Mouse (Mus musculus): ENCODE results near the gene Wt1. TPM values are rescaled to one million over a fixed set of nuclear protein-coding genes. Genes with fewer than 3 reads are reported as not detected.

Wt1 gene
- polyA plus RNA-seq, 1 experiment from 2014 or later, result 3.9 TPM

GRCm38 (mm10) chr2:105139471-105139870 is 13.1 kb downstream of the Wt1 start:
- no peak for ATAC-seq

GRCm38 (mm10) chr2:105141371-105141770 is 15.0 kb downstream of the Wt1 start:
- no peak overlapping the region for H3K4me2 ChIP-seq (replicated peaks; ENCODE audit: low read depth)
- H3K9me3 ChIP-seq (ENCODE audit: control insufficient read depth), result no peaks in the 10 kb centered on the region
- no peak overlapping the region for H3K4me3 ChIP-seq (ENCODE audit: low read depth, low read length)
- 59% methylated on average over 7 of the region's 7 CpGs for WGBS
- no peaks in the 10 kb centered on the region for H3K4me1 ChIP-seq (replicated peaks; ENCODE audit: control insufficient read depth, insufficient read depth, low read length)
- peaks cover 29% of the 10 kb centered on the region for H3K27me3 ChIP-seq (replicated peaks; ENCODE audit: control insufficient read depth, insufficient read depth, low read length)
- H3K27ac ChIP-seq (ENCODE audit: low read depth, low read length), result no peak overlapping the region
- no peak for ATAC-seq
- no peak for TF ChIP-seq CTCF (IDR thresholded peaks at IDR 0.05; ENCODE audit: low read depth)
- H3K36me3 ChIP-seq (ENCODE audit: control insufficient read depth, insufficient read depth), result no peaks in the 10 kb centered on the region
- H3K9ac ChIP-seq (ENCODE audit: low read depth, low read length), result no peak overlapping the region

More at GRCm38 (mm10) chr2:105139471-105139870, 13.1 kb downstream of the Wt1 start:
- Histone ChIP-seq H3K36me3 (ENCODE audit: control insufficient read depth, insufficient read depth) (no peaks in the 10 kb centered on the region), H3K4me3 (ENCODE audit: low read depth, low read length) (no peak overlapping the region), H3K4me1 (replicated peaks; ENCODE audit: control insufficient read depth, insufficient read depth, low read length) (no peaks in the 10 kb centered on the region), H3K9me3 (ENCODE audit: control insufficient read depth) (no peaks in the 10 kb centered on the region), H3K27me3 (replicated peaks; ENCODE audit: control insufficient read depth, insufficient read depth, low read length) (peaks cover 47% of the 10 kb centered on the region), H3K9ac (ENCODE audit: low read depth, low read length) (no peak overlapping the region), H3K27ac (ENCODE audit: low read depth, low read length) (no peak overlapping the region), H3K4me2 (replicated peaks; ENCODE audit: low read depth) (no peak overlapping the region)
- WGBS, result 59% methylated on average over 7 of the region's 7 CpGs
- TF ChIP-seq CTCF (IDR thresholded peaks at IDR 0.05; ENCODE audit: low read depth), result no peak

GRCm38 (mm10) chr2:105143731-105144130 is 17.4 kb downstream of the Wt1 start:
- Histone ChIP-seq H3K9me3 (ENCODE audit: control insufficient read depth) (no peaks in the 10 kb centered on the region), H3K27me3 (replicated peaks; ENCODE audit: control insufficient read depth, insufficient read depth, low read length) (peaks cover 15% of the 10 kb centered on the region; the same call in 1 of the 2 replicates), H3K9ac (ENCODE audit: low read depth, low read length) (no peak overlapping the region), H3K4me3 (ENCODE audit: low read depth, low read length) (no peak overlapping the region), H3K4me1 (replicated peaks; ENCODE audit: control insufficient read depth, insufficient read depth, low read length) (no peaks in the 10 kb centered on the region), H3K4me2 (replicated peaks; ENCODE audit: low read depth) (no peak overlapping the region), H3K36me3 (ENCODE audit: control insufficient read depth, insufficient read depth) (no peaks in the 10 kb centered on the region), H3K27ac (ENCODE audit: low read depth, low read length) (no peak overlapping the region)
- no peak for TF ChIP-seq CTCF (IDR thresholded peaks at IDR 0.05; ENCODE audit: low read depth)
- 94% methylated on average over 14 of the region's 14 CpGs for WGBS
- ATAC-seq, result no peak

- H3K4me1 ChIP-seq (replicated peaks; ENCODE audit: control insufficient read depth, insufficient read depth, low read length), result no peaks in the 10 kb centered on the region
- H3K27ac ChIP-seq (ENCODE audit: low read depth, low read length), result no peak overlapping the region
- H3K9ac ChIP-seq (ENCODE audit: low read depth, low read length), result no peak overlapping the region
- no peak overlapping the region for H3K4me2 ChIP-seq (replicated peaks; ENCODE audit: low read depth)
- H3K36me3 ChIP-seq (ENCODE audit: control insufficient read depth, insufficient read depth), result no peaks in the 10 kb centered on the region
- TF ChIP-seq CTCF (IDR thresholded peaks at IDR 0.05; ENCODE audit: low read depth), result no peak
- H3K27me3 ChIP-seq (replicated peaks; ENCODE audit: control insufficient read depth, insufficient read depth, low read length), result no peaks in the 10 kb centered on the region
- WGBS, result 89% methylated on average over 5 of the region's 5 CpGs
- H3K9me3 ChIP-seq (ENCODE audit: control insufficient read depth), result no peaks in the 10 kb centered on the region
- H3K4me3 ChIP-seq (ENCODE audit: low read depth, low read length), result no peak overlapping the region
- no peak for ATAC-seq
Observed at GRCm38 (mm10) chr2:105151544-105151943, 25.2 kb downstream of the Wt1 start.

GRCm38 (mm10) chr2:105153046-105153445 is 26.7 kb downstream of the Wt1 start:
- no peak for ATAC-seq
- Histone ChIP-seq H3K27me3 (replicated peaks; ENCODE audit: control insufficient read depth, insufficient read depth, low read length) (no peaks in the 10 kb centered on the region), H3K4me1 (replicated peaks; ENCODE audit: control insufficient read depth, insufficient read depth, low read length) (no peaks in the 10 kb centered on the region), H3K9me3 (ENCODE audit: control insufficient read depth) (no peaks in the 10 kb centered on the region), H3K36me3 (ENCODE audit: control insufficient read depth, insufficient read depth) (no peaks in the 10 kb centered on the region), H3K4me2 (replicated peaks; ENCODE audit: low read depth) (no peak overlapping the region), H3K27ac (ENCODE audit: low read depth, low read length) (no peak overlapping the region), H3K4me3 (ENCODE audit: low read depth, low read length) (no peak overlapping the region), H3K9ac (ENCODE audit: low read depth, low read length) (no peak overlapping the region)
- WGBS, result 81% methylated on average over 1 of the region's 1 CpGs
- TF ChIP-seq CTCF (IDR thresholded peaks at IDR 0.05; ENCODE audit: low read depth), result no peak

GRCm38 (mm10) chr2:105160949-105161348 is 34.6 kb downstream of the Wt1 start:
- H3K4me1 ChIP-seq (replicated peaks; ENCODE audit: control insufficient read depth, insufficient read depth, low read length), result no peaks in the 10 kb centered on the region
- no peak overlapping the region for H3K27ac ChIP-seq (ENCODE audit: low read depth, low read length)
- H3K9me3 ChIP-seq (ENCODE audit: control insufficient read depth), result no peaks in the 10 kb centered on the region
- no peak overlapping the region for H3K9ac ChIP-seq (ENCODE audit: low read depth, low read length)
- 76% methylated on average over 2 of the region's 2 CpGs for WGBS
- no peak for TF ChIP-seq CTCF (IDR thresholded peaks at IDR 0.05; ENCODE audit: low read depth)
- H3K4me3 ChIP-seq (ENCODE audit: low read depth, low read length), result no peak overlapping the region
- H3K36me3 ChIP-seq (ENCODE audit: control insufficient read depth, insufficient read depth), result no peaks in the 10 kb centered on the region
- H3K27me3 ChIP-seq (replicated peaks; ENCODE audit: control insufficient read depth, insufficient read depth, low read length), result no peaks in the 10 kb centered on the region
- no peak for ATAC-seq
- H3K4me2 ChIP-seq (replicated peaks; ENCODE audit: low read depth), result no peak overlapping the region

- TF ChIP-seq CTCF (IDR thresholded peaks at IDR 0.05; ENCODE audit: low read depth), result no peak
- 11% methylated on average over 4 of the region's 4 CpGs for WGBS
- Histone ChIP-seq H3K27ac (ENCODE audit: low read depth, low read length) (no peak overlapping the region), H3K4me2 (replicated peaks; ENCODE audit: low read depth) (no peak overlapping the region), H3K9me3 (ENCODE audit: control insufficient read depth) (no peaks in the 10 kb centered on the region), H3K4me1 (replicated peaks; ENCODE audit: control insufficient read depth, insufficient read depth, low read length) (no peaks in the 10 kb centered on the region), H3K9ac (ENCODE audit: low read depth, low read length) (no peak overlapping the region), H3K36me3 (ENCODE audit: control insufficient read depth, insufficient read depth) (no peaks in the 10 kb centered on the region), H3K27me3 (replicated peaks; ENCODE audit: control insufficient read depth, insufficient read depth, low read length) (no peaks in the 10 kb centered on the region), H3K4me3 (ENCODE audit: low read depth, low read length) (no peak overlapping the region)
- ATAC-seq, result no peak
Observed at GRCm38 (mm10) chr2:105162763-105163162, 36.4 kb downstream of the Wt1 start.

Measured in intestine, postnatal 0 days (tissue).